ENCODE assay signal across 17 mouse cellular contexts in the genomic region with DNA sequence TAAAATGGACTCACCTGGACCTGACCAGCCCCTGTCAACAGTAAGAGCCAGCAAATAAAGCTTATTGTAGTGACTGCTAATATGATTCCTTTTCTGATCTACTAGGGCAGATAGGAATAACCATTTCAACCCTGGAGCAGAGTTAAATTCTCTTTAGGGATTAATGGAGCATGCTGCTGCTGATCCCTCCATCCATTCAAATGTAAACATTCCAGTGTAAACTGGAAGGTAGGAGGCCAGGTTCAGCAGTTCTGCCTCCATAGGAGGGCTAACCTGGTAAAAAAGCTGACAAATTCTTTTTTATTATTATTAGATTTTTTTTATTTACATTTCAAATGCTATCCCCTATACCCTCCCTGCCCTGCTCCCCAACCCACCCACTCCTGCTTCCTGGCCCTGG.
"Had no signal": no experiment of that assay in that cellular context is flagged by ENCODE, and none has a peak within 500 bp of the region (broad histone marks: within the 10 kb centered on the region; RNA-seq: fewer than 3 reads in every experiment).

No protein-coding gene starts in this region.

- H3K9ac ChIP-seq: liver, postnatal 0 days; lung, embryonic 15.5 days; midbrain, embryonic 12.5 days; neural tube, embryonic 12.5 days; stomach, embryonic 15.5 days had no signal

- H3K4me3 ChIP-seq: lung, embryonic 15.5 days; megakaryocyte, embryonic 14.5 days; midbrain, embryonic 12.5 days; neural tube, embryonic 12.5 days; stomach, embryonic 15.5 days had no signal

- H3K4me2 ChIP-seq: lung, embryonic 15.5 days; midbrain, embryonic 12.5 days; neural tube, embryonic 12.5 days; stomach, embryonic 15.5 days had no signal

- H3K27ac ChIP-seq: lung, embryonic 15.5 days; macrophage; midbrain, embryonic 12.5 days; neural tube, embryonic 12.5 days; stomach, embryonic 15.5 days; stomach, postnatal 0 days had no signal

- ATAC-seq: liver, postnatal 0 days; lung, postnatal 0 days had no signal

- DNase-seq: liver, postnatal 0 days; lung, adult 2 months; lung, postnatal 14 days; lung, postnatal 36 days; midbrain, embryonic 14.5 days; right cerebral cortex, postnatal 14 days; thymus, adult 2 months; thymus, postnatal 25 days; thymus, postnatal 4 days had no signal

- H3K27me3 ChIP-seq: lung, embryonic 15.5 days; megakaryocyte, embryonic 14.5 days; midbrain, embryonic 12.5 days; neural tube, embryonic 12.5 days; stomach, embryonic 15.5 days had no signal

- H3K9me3 ChIP-seq: lung, embryonic 15.5 days; midbrain, embryonic 12.5 days; neural tube, embryonic 12.5 days; stomach, embryonic 15.5 days had no signal

- H3K36me3 ChIP-seq: lung, embryonic 15.5 days; midbrain, embryonic 12.5 days; neural tube, embryonic 12.5 days; stomach, embryonic 15.5 days had no signal

- H3K4me1 ChIP-seq: lung, embryonic 15.5 days; megakaryocyte, embryonic 14.5 days; midbrain, embryonic 12.5 days; neural tube, embryonic 12.5 days; stomach, embryonic 15.5 days had no signal
